ENCODE assay signal across 9 mouse cellular contexts in the genomic region with DNA sequence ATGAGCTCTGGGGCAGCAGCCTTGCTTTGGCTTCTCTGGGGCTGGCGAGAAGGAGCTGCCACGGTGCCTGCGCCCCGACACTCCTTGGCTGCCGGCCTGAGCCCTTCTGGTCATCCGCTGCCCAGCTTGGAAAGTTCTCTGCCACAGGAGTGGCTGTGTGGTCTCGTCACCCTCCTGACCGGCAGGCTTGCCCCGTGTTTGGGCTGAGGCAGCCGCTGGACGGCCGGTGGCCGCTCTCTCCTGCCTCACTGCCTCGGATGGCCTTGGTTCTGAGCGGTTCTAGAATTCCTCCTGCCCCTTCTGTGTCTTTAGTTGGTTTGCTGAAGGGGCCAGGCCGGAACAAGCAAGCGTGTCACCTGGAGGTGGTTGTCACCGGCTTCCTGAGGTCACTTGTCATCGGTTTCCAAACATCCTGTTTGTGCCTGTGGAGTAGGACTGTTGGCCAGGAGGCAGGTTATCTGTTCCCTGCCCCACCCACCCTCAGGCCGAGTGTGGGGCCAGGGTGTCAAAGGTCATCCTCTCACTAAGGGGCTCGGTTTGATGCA. TPM values are rescaled to one million over a fixed set of nuclear protein-coding genes. Genes with fewer than 3 reads are reported as not detected.
A peak's percentile ranks its signal among the peaks of the same experiment; 100 is the strongest.
DNase-seq lines count a peak whose midpoint lies in the region; ATAC-seq and TF ChIP-seq lines count a peak whose summit lies in the region.
"Had no signal": no experiment of that assay in that cellular context is flagged by ENCODE, and none has a peak within 500 bp of the region (broad histone marks: within the 10 kb centered on the region; RNA-seq: fewer than 3 reads in every experiment).

No protein-coding gene starts in this region.

- intact Hi-C loops in gastrocnemius, postnatal 36 days (cut with DNase I): no loop called here

- no peak for TF ChIP-seq POLR2A in bone marrow macrophage, adult 2 months (IDR thresholded peaks at IDR 0.05; ENCODE audit: borderline replicate concordance, low read depth, low read length)
- TF ChIP-seq POLR2A in thymus, adult 2 months (IDR thresholded peaks at IDR 0.05; ENCODE audit: control insufficient read depth, extremely low read depth, insufficient read depth, low read length, poor library complexity): no peak

- no peak for TF ChIP-seq CTCF in bone marrow macrophage, adult 2 months (IDR thresholded peaks at IDR 0.05; ENCODE audit: low read depth, low read length)
- no peak for TF ChIP-seq CTCF in heart, postnatal 0 days (IDR thresholded peaks at IDR 0.05; ENCODE audit: low read depth)
- TF ChIP-seq CTCF in liver, embryonic 14.5 days (IDR thresholded peaks at IDR 0.05; ENCODE audit: low read depth): no peak
- no peak for TF ChIP-seq CTCF in thymus, adult 2 months (IDR thresholded peaks at IDR 0.05; ENCODE audit: borderline replicate concordance, control insufficient read depth, extremely low read depth, insufficient read depth, low read length, poor library complexity)

- H3K36me3 ChIP-seq in heart, postnatal 0 days (replicated peaks; ENCODE audit: control insufficient read depth, insufficient read depth, low read length): no peaks in the 10 kb centered on the region
- H3K36me3 ChIP-seq in liver, embryonic 14.5 days (replicated peaks; ENCODE audit: control insufficient read depth, insufficient read depth, low read depth): no peaks in the 10 kb centered on the region
- H3K36me3 ChIP-seq in thymus, adult 2 months (ENCODE audit: control insufficient read depth, insufficient read depth, low read length): no peaks in the 10 kb centered on the region

- no peak for TF ChIP-seq EP300 in heart, postnatal 0 days (IDR thresholded peaks at IDR 0.05; ENCODE audit: low read depth)
- TF ChIP-seq EP300 in liver, embryonic 14.5 days (IDR thresholded peaks at IDR 0.05; ENCODE audit: low read depth): no peak

- no peaks in the 10 kb centered on the region for H3K27me3 ChIP-seq in heart, postnatal 0 days (ENCODE audit: control insufficient read depth, insufficient read depth, low read length)
- no peaks in the 10 kb centered on the region for H3K27me3 ChIP-seq in liver, embryonic 14.5 days (ENCODE audit: control insufficient read depth, insufficient read depth, low read length)
- H3K27me3 ChIP-seq in thymus, adult 2 months (ENCODE audit: control insufficient read depth, insufficient read depth, low read length): no peaks in the 10 kb centered on the region

- peaks cover 34% of the 10 kb centered on the region for H3K4me1 ChIP-seq in bone marrow macrophage, adult 2 months (ENCODE audit: control insufficient read depth, insufficient read depth, low read length)
- H3K4me1 ChIP-seq in heart, postnatal 0 days (ENCODE audit: control insufficient read depth, insufficient read depth): peaks cover 37% of the 10 kb centered on the region
- peaks cover 8 to 44% of the 10 kb centered on the region in 2 experiments; a peak in 3 of 4 replicates for H3K4me1 ChIP-seq in liver, embryonic 14.5 days (replicated peaks; ENCODE audit: control insufficient read depth in 2 of 2, insufficient read depth in 2 of 2, low read length in 1 of 2)
- peaks cover 80% of the 10 kb centered on the region for H3K4me1 ChIP-seq in thymus, adult 2 months (replicated peaks; ENCODE audit: control insufficient read depth, insufficient read depth, low read length)

- WGBS in heart, postnatal 0 days: 54% methylated on average over 21 of the region's 21 CpGs
- WGBS in liver, embryonic 14.5 days (ENCODE audit: insufficient replicate concordance): 29% methylated on average over 21 of the region's 21 CpGs
- WGBS in thymus, adult 2 months: 71% methylated on average over 21 of the region's 21 CpGs

- DNase-seq in gastrocnemius, postnatal 10 days: peak; percentile 47
- DNase-seq in gastrocnemius, postnatal 36 days: no peak
- peak; percentile 4 for DNase-seq in heart, postnatal 0 days (ENCODE audit: low spot score)
- DNase-seq in liver, embryonic 14.5 days (ENCODE audit: low read depth in 3 of 3, low spot score in 3 of 3): no peak
- no peak for DNase-seq in thymus, adult 2 months
- DNase-seq in frontal cortex, adult 2 months (ENCODE audit: extremely low spot score in 1 of 2, low spot score in 1 of 2): no peak

- H3K4me2 ChIP-seq in heart, postnatal 0 days (ENCODE audit: low read depth, low read length): peak overlapping the region; percentile 28
- H3K4me2 ChIP-seq in liver, embryonic 14.5 days (ENCODE audit: low read depth): peak overlapping the region; percentile 67

- no peak for ATAC-seq in heart, postnatal 0 days (ENCODE audit: insufficient read depth, low read depth)
- ATAC-seq in liver, embryonic 14.5 days (ENCODE audit: insufficient read depth): peak; percentile 23
- ATAC-seq in CD4-positive, CD25-positive, alpha-beta regulatory T cell, adult 4 months: no peak

- peak overlapping the region; percentile 82; the same call in 1 of the 2 replicates for H3K27ac ChIP-seq in bone marrow macrophage, adult 2 months (ENCODE audit: insufficient read depth, low read depth, low read length)
- peak overlapping the region; percentile 82 for H3K27ac ChIP-seq in heart, postnatal 0 days (ENCODE audit: low read depth)
- no peak overlapping the region for H3K27ac ChIP-seq in liver, embryonic 14.5 days
- no peak overlapping the region for H3K27ac ChIP-seq in thymus, adult 2 months (ENCODE audit: control insufficient read depth, insufficient read depth, low read length)

- no peak overlapping the region for H3K4me3 ChIP-seq in bone marrow macrophage, adult 2 months (ENCODE audit: insufficient read depth, low read length)
- no peak overlapping the region for H3K4me3 ChIP-seq in heart, postnatal 0 days (ENCODE audit: low read depth, low read length)
- H3K4me3 ChIP-seq in liver, embryonic 14.5 days (ENCODE audit: insufficient read depth in 1 of 2, low read depth in 2 of 2, low read length in 2 of 2): no peak overlapping the region
- no peak overlapping the region for H3K4me3 ChIP-seq in thymus, adult 2 months (ENCODE audit: control insufficient read depth, insufficient read depth, low read length)

- no peaks in the 10 kb centered on the region for H3K9me3 ChIP-seq in heart, postnatal 0 days (replicated peaks; ENCODE audit: control insufficient read depth, low read length)
- H3K9me3 ChIP-seq in liver, embryonic 14.5 days (ENCODE audit: control insufficient read depth, low read length): no peaks in the 10 kb centered on the region

- peak overlapping the region; percentile 35 for H3K9ac ChIP-seq in heart, postnatal 0 days (replicated peaks; ENCODE audit: low read depth, low read length)
- H3K9ac ChIP-seq in liver, embryonic 14.5 days (replicated peaks): no peak overlapping the region

RNA-seq across cellular contexts. Expression of a gene that starts 13.9 kb away (rescaled TPM):
- total RNA-seq in gastrocnemius, postnatal 10 days (2021): 100 to 1,000 TPM; 107 to 130 TPM
- total RNA-seq in gastrocnemius, postnatal 36 days (2021): 10 to 100 TPM; 78.1 to 80.7 TPM
- polyA plus RNA-seq in bone marrow macrophage, adult 2 months (2012; ENCODE audit: insufficient read depth, insufficient read length, missing spikeins): 109 and 121 TPM in 2 replicates
- 66.6 and 68.8 TPM in 2 replicates for total RNA-seq in heart, postnatal 0 days (2014; rRNA removed; ENCODE audit: low replicate concordance)
- 19.3 and 19.9 TPM in 2 replicates for polyA plus RNA-seq in heart, postnatal 0 days (2015; fragmentation: Nextera tagmentation; extraction: Ambion mirVana)
- 12.9 and 13.7 TPM in 2 replicates for polyA plus RNA-seq in liver, embryonic 14.5 days (2012; rRNA removed)
- polyA plus RNA-seq in liver, embryonic 14.5 days (2014; fragmentation: Nextera tagmentation; extraction: Ambion mirVana): 4.8 and 5.6 TPM in 2 replicates
- 10 to 100 TPM; 14.5 to 23.4 TPM for polyA plus RNA-seq in CD4-positive, CD25-positive, alpha-beta regulatory T cell, adult 4 months (2017; shearing (Covaris generic))
- polyA plus RNA-seq in thymus, adult 2 months (2012; rRNA removed): 161 and 172 TPM in 2 replicates
- polyA plus RNA-seq in frontal cortex, adult 2 months (2012; rRNA removed): 35.3 and 36.9 TPM in 2 replicates

RNA-seq across cellular contexts. Expression of a gene that starts 35.9 kb away (rescaled TPM):
- total RNA-seq in gastrocnemius, postnatal 10 days (2021): 10 to 100 TPM; 12.7 to 16.6 TPM
- 10 to 100 TPM; 11.2 to 12.2 TPM for total RNA-seq in gastrocnemius, postnatal 36 days (2021)
- polyA plus RNA-seq in bone marrow macrophage, adult 2 months (2012; ENCODE audit: insufficient read depth, insufficient read length, missing spikeins): 15.6 and 17.8 TPM in 2 replicates
- 13.8 and 29.0 TPM in 2 replicates for total RNA-seq in heart, postnatal 0 days (2014; rRNA removed; ENCODE audit: low replicate concordance)
- polyA plus RNA-seq in heart, postnatal 0 days (2015; fragmentation: Nextera tagmentation; extraction: Ambion mirVana): 14.5 and 15.4 TPM in 2 replicates
- polyA plus RNA-seq in liver, embryonic 14.5 days (2012; rRNA removed): 8.4 and 9.4 TPM in 2 replicates
- 2.8 and 3.9 TPM in 2 replicates for polyA plus RNA-seq in liver, embryonic 14.5 days (2014; fragmentation: Nextera tagmentation; extraction: Ambion mirVana)
- polyA plus RNA-seq in CD4-positive, CD25-positive, alpha-beta regulatory T cell, adult 4 months (2017; shearing (Covaris generic)): 10 to 100 TPM in 1 of 2 experiments, 1 to 10 TPM in 1; 9.9 to 18.6 TPM
- 47.2 and 48.6 TPM in 2 replicates for polyA plus RNA-seq in thymus, adult 2 months (2012; rRNA removed)
- polyA plus RNA-seq in frontal cortex, adult 2 months (2012; rRNA removed): 86.3 and 86.5 TPM in 2 replicates

RNA-seq across cellular contexts. Expression of a gene that starts 38.9 kb away (rescaled TPM):
- total RNA-seq in gastrocnemius, postnatal 10 days (2021): 100 to 1,000 TPM; 938 to 959 TPM
- 100 to 1,000 TPM; 533 to 598 TPM for total RNA-seq in gastrocnemius, postnatal 36 days (2021)
- polyA plus RNA-seq in bone marrow macrophage, adult 2 months (2012; ENCODE audit: insufficient read depth, insufficient read length, missing spikeins): 1,563 and 1,614 TPM in 2 replicates
- total RNA-seq in heart, postnatal 0 days (2014; rRNA removed; ENCODE audit: low replicate concordance): 2,397 and 2,522 TPM in 2 replicates
- polyA plus RNA-seq in heart, postnatal 0 days (2015; fragmentation: Nextera tagmentation; extraction: Ambion mirVana): 877 and 933 TPM in 2 replicates
- 1,933 and 2,132 TPM in 2 replicates for polyA plus RNA-seq in liver, embryonic 14.5 days (2012; rRNA removed)
- polyA plus RNA-seq in liver, embryonic 14.5 days (2014; fragmentation: Nextera tagmentation; extraction: Ambion mirVana): 1,503 and 1,567 TPM in 2 replicates
- 1,000 to 10,000 TPM; 4,123 to 4,128 TPM for polyA plus RNA-seq in CD4-positive, CD25-positive, alpha-beta regulatory T cell, adult 4 months (2017; shearing (Covaris generic))
- polyA plus RNA-seq in thymus, adult 2 months (2012; rRNA removed): 3,356 and 3,688 TPM in 2 replicates
- polyA plus RNA-seq in frontal cortex, adult 2 months (2012; rRNA removed): 543 and 568 TPM in 2 replicates

RNA-seq across cellular contexts. Expression of a gene that starts 44.7 kb away (rescaled TPM):
- total RNA-seq in gastrocnemius, postnatal 10 days (2021): 10 to 100 TPM; 33.4 to 41.7 TPM
- 10 to 100 TPM; 25.5 to 28.8 TPM for total RNA-seq in gastrocnemius, postnatal 36 days (2021)
- 20.3 and 21.0 TPM in 2 replicates for polyA plus RNA-seq in bone marrow macrophage, adult 2 months (2012; ENCODE audit: insufficient read depth, insufficient read length, missing spikeins)
- 38.3 and 42.8 TPM in 2 replicates for total RNA-seq in heart, postnatal 0 days (2014; rRNA removed; ENCODE audit: low replicate concordance)
- 12.9 and 13.6 TPM in 2 replicates for polyA plus RNA-seq in heart, postnatal 0 days (2015; fragmentation: Nextera tagmentation; extraction: Ambion mirVana)
- 11.4 and 11.8 TPM in 2 replicates for polyA plus RNA-seq in liver, embryonic 14.5 days (2012; rRNA removed)
- polyA plus RNA-seq in liver, embryonic 14.5 days (2014; fragmentation: Nextera tagmentation; extraction: Ambion mirVana): 14.4 and 14.8 TPM in 2 replicates
- polyA plus RNA-seq in CD4-positive, CD25-positive, alpha-beta regulatory T cell, adult 4 months (2017; shearing (Covaris generic)): 10 to 100 TPM; 25.2 to 36.2 TPM
- polyA plus RNA-seq in thymus, adult 2 months (2012; rRNA removed): 87.8 and 109 TPM in 2 replicates
- polyA plus RNA-seq in frontal cortex, adult 2 months (2012; rRNA removed): 37.6 and 38.2 TPM in 2 replicates

RNA-seq across cellular contexts. Expression of a gene that starts 54.3 kb away (rescaled TPM):
- not detected for total RNA-seq in gastrocnemius, postnatal 10 days (2021)
- not detected for total RNA-seq in gastrocnemius, postnatal 36 days (2021)
- polyA plus RNA-seq in bone marrow macrophage, adult 2 months (2012; ENCODE audit: insufficient read depth, insufficient read length, missing spikeins): not detected in 2 replicates
- total RNA-seq in heart, postnatal 0 days (2014; rRNA removed; ENCODE audit: low replicate concordance): not detected in 2 replicates
- not detected in 2 replicates for polyA plus RNA-seq in heart, postnatal 0 days (2015; fragmentation: Nextera tagmentation; extraction: Ambion mirVana)
- not detected in 2 replicates for polyA plus RNA-seq in liver, embryonic 14.5 days (2012; rRNA removed)
- not detected in 2 replicates for polyA plus RNA-seq in liver, embryonic 14.5 days (2014; fragmentation: Nextera tagmentation; extraction: Ambion mirVana)
- not detected for polyA plus RNA-seq in CD4-positive, CD25-positive, alpha-beta regulatory T cell, adult 4 months (2017; shearing (Covaris generic))
- polyA plus RNA-seq in thymus, adult 2 months (2012; rRNA removed): 1.2 and 1.8 TPM in 2 replicates
- not detected in 2 replicates for polyA plus RNA-seq in frontal cortex, adult 2 months (2012; rRNA removed)
- total RNA-seq: hematopoietic stem cell, adult 5-6 weeks had no signal

Comparison
In these comparisons a context has a peak if more than half of its experiments do, and no peak if none do; other contexts are left out.
1. DNase-seq: peak in gastrocnemius, postnatal 10 days (single experiment) and heart, postnatal 0 days (single experiment); none in gastrocnemius, postnatal 36 days (0 of 2), liver, embryonic 14.5 days (0 of 3), thymus, adult 2 months (single experiment) and frontal cortex, adult 2 months (0 of 2).
2. H3K27ac ChIP-seq: peak in bone marrow macrophage, adult 2 months (single experiment) and heart, postnatal 0 days (single experiment); none in liver, embryonic 14.5 days (single experiment) and thymus, adult 2 months (single experiment).